Mouse (Mus musculus) embryonic fibroblast, embryonic 13.5 days (primary cell): Measurements from ENCODE around the gene Hoxb1.

Experiments used
- CTCF ChIP-seq: IDR thresholded peaks from 2 replicates; pipeline ENCODE4 v1.5.1; 2011; ENCODE audit warnings: mild to moderate bottlenecking, control low read depth, low read length, moderate library complexity, borderline replicate concordance; ENCODE audit not compliant: insufficient read depth
- POLR2A ChIP-seq: IDR thresholded peaks from 2 replicates; pipeline ENCODE4 v1.6.1; 2011; ENCODE audit warnings: low read depth, mild to moderate bottlenecking, control low read depth, low read length, moderate library complexity

DNA sequence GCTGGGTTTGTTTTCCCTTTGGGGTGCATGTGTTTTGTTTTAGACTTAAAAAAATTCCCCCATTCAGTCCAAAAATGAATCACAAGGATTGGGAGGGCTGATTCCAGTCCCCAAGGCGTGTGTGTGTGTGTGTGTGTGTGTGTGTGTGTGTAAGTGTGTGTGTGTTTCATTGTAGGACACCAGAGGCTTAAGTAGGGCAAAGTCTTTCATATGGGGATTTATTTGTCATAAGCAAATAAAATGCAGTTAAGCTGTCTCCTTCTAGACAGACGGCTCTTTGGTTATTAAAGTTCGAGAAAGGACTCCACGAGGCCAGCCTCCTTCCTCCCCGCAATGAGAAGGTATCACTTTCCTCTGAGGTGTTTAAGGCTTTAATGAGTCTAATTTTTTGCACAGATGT is 43.7 kb upstream of the Hoxb1 start:
- TF ChIP-seq CTCF (no peak), POLR2A (no peak)
